Mouse (Mus musculus) hindbrain, postnatal 0 days (tissue): ENCODE data around the gene Mmp21. TPM values are rescaled to one million over a fixed set of nuclear protein-coding genes. Genes with fewer than 3 reads are reported as not detected.

Source experiments
- ATAC-seq: fragments of 200-750 bp; cut with Nextera tagmentation; 2 replicates; pipeline ENCODE4 v1.8.0; 2017; ENCODE audit warnings: mild to moderate bottlenecking, moderate TSS enrichment, moderate library complexity
- DNase-seq: peaks from one replicate; pipeline ENCODE4 v3.0.0-alpha.2; 2015; ENCODE audit warnings: low spot score
- H3K27ac ChIP-seq: fragments of 300-500 bp; sonication (generic); 2 replicates; pipeline ENCODE4 v1.5.1; 2014; ENCODE audit warnings: mild to moderate bottlenecking
- H3K27me3 ChIP-seq: fragments of 300-500 bp; sonication (generic); 2 replicates; pipeline ENCODE4 v1.6.1; 2014; ENCODE audit warnings: low read length, mixed read lengths; ENCODE audit not compliant: insufficient read depth
- H3K36me3 ChIP-seq: fragments of 300-500 bp; sonication (generic); 2 replicates; pipeline ENCODE4 v1.6.1; 2014; ENCODE audit warnings: low read length, mixed read lengths; ENCODE audit not compliant: insufficient read depth
- H3K4me1 ChIP-seq: fragments of 300-500 bp; sonication (generic); 2 replicates; pipeline ENCODE4 v1.6.1; 2014; ENCODE audit warnings: antibody characterized with exemption, low read length, mixed read lengths; ENCODE audit not compliant: insufficient read depth
- H3K4me2 ChIP-seq: fragments of 300-500 bp; sonication (generic); 2 replicates; pipeline ENCODE4 v1.6.1; 2014; ENCODE audit warnings: low read depth, mild to moderate bottlenecking, low read length, moderate library complexity, mixed read lengths
- H3K4me3 ChIP-seq: fragments of 300-500 bp; sonication (generic); 2 replicates; pipeline ENCODE4 v1.5.1; 2014; ENCODE audit warnings: low read length
- H3K9ac ChIP-seq: fragments of 300-500 bp; sonication (generic); replicated peaks from 2 replicates; pipeline ENCODE4 v1.6.1; 2014; ENCODE audit warnings: mild to moderate bottlenecking, low read length, moderate library complexity, mixed read lengths
- H3K9me3 ChIP-seq: fragments of 300-500 bp; sonication (generic); 2 replicates; pipeline ENCODE4 v1.6.1; 2016; ENCODE audit warnings: low read length, mixed read lengths
- CTCF ChIP-seq: IDR thresholded peaks from 2 replicates; pipeline ENCODE4 v1.5.1; 2016; ENCODE audit warnings: antibody characterized with exemption, control low read depth, low read depth
- WGBS: fragments of 180-500 bp; shearing (Covaris S2); extraction: QIAGEN DNeasy Blood & Tissue Kit; methylation state at CpG from one replicate; pipeline ENCODE4 v1.1.7; 2014; 5-methylcytosine and 5-hydroxymethylcytosine counted together
- polyA plus RNA-seq: library from polyadenylated mRNA; unstranded; fragments of >200 nt; fragmentation: Nextera tagmentation; extraction: Ambion mirVana; gene quantifications from 2 replicates; pipeline ENCODE4 v1.2.1, GENCODE M21; 2015
- total RNA-seq: library from RNA; depleted of rRNA; stranded (reverse); fragments of >200 nt; gene quantifications from 2 replicates; pipeline ENCODE4 v1.2.3, GENCODE M21; 2014; rRNA removed

Gene Mmp21
- total RNA-seq (0.11 TPM in 1 of 2 replicates, not detected in the other), polyA plus RNA-seq (0.10 TPM in 1 of 2 replicates, not detected in the other)

- 85% methylated on average over 3 of the region's 3 CpGs for WGBS
- Histone ChIP-seq H3K4me3 (no peak within 1 kb of the TSS), H3K9me3 (no peaks in the 10 kb centered on the region), H3K27me3 (no peaks in the 10 kb centered on the region), H3K9ac (peak within 1 kb of the TSS; percentile 21; the same call in 1 of the 2 replicates), H3K36me3 (no peaks in the 10 kb centered on the region), H3K27ac (no peak within 1 kb of the TSS), H3K4me2 (no peak within 1 kb of the TSS), H3K4me1 (no peaks in the 10 kb centered on the region; the same call in 1 of the 2 replicates)
- DNase-seq, result no peak
- no peak for TF ChIP-seq CTCF
- no peak for ATAC-seq
Observed at GRCm38 (mm10) chr7:133679961-133680360, at the start of gene Mmp21. Gene Mmp21, minus strand, starts transcription at chr7:133680061.

GRCm38 (mm10) chr7:133729351-133729750 lies 49.5 kb upstream of the Mmp21 start:
- no peaks in the 10 kb centered on the region for H3K27me3 ChIP-seq
- DNase-seq (no peak), ATAC-seq (no peak)
- no peak overlapping the region for H3K4me2 ChIP-seq
- no peaks in the 10 kb centered on the region for H3K4me1 ChIP-seq
- H3K27ac ChIP-seq, result no peak overlapping the region
- no peak for TF ChIP-seq CTCF
- H3K9ac ChIP-seq, result no peak overlapping the region
- no peak overlapping the region for H3K4me3 ChIP-seq
- 67% methylated on average over 5 of the region's 5 CpGs for WGBS
- no peaks in the 10 kb centered on the region for H3K9me3 ChIP-seq
- H3K36me3 ChIP-seq, result peaks cover 11% of the 10 kb centered on the region; the same call in 1 of the 2 replicates

- Histone ChIP-seq H3K27me3 (no peaks in the 10 kb centered on the region), H3K9me3 (no peaks in the 10 kb centered on the region), H3K4me2 (no peak overlapping the region), H3K27ac (no peak overlapping the region), H3K9ac (no peak overlapping the region), H3K4me3 (no peak overlapping the region), H3K36me3 (peaks cover 23% of the 10 kb centered on the region; the same call in 1 of the 2 replicates), H3K4me1 (no peaks in the 10 kb centered on the region)
- TF ChIP-seq CTCF, result no peak
- WGBS, result 84% methylated on average over 6 of the region's 6 CpGs
- ATAC-seq (no peak), DNase-seq (no peak)
Observed at GRCm38 (mm10) chr7:133727027-133727426, 47.2 kb upstream of the Mmp21 start.

GRCm38 (mm10) chr7:133725571-133725970 lies 45.7 kb upstream of the Mmp21 start:
- Histone ChIP-seq H3K27ac (no peak overlapping the region), H3K9me3 (no peaks in the 10 kb centered on the region), H3K36me3 (peaks cover 30% of the 10 kb centered on the region; the same call in 1 of the 2 replicates), H3K4me1 (no peaks in the 10 kb centered on the region), H3K27me3 (no peaks in the 10 kb centered on the region), H3K4me3 (no peak overlapping the region), H3K9ac (no peak overlapping the region), H3K4me2 (no peak overlapping the region)
- WGBS, result 77% methylated on average over 10 of the region's 10 CpGs
- DNase-seq, result no peak
- no peak for TF ChIP-seq CTCF
- ATAC-seq, result no peak

GRCm38 (mm10) chr7:133724844-133725243 lies 45.0 kb upstream of the Mmp21 start:
- WGBS, result 42% methylated on average over 10 of the region's 10 CpGs
- peak; percentile 21 for DNase-seq

GRCm38 (mm10) chr7:133720616-133721015 lies 40.8 kb upstream of the Mmp21 start:
- H3K9ac ChIP-seq, result no peak overlapping the region
- ATAC-seq, result no peak
- H3K4me2 ChIP-seq, result no peak overlapping the region
- peaks cover 71% of the 10 kb centered on the region for H3K36me3 ChIP-seq
- TF ChIP-seq CTCF, result no peak
- no peaks in the 10 kb centered on the region for H3K9me3 ChIP-seq
- H3K4me1 ChIP-seq, result no peaks in the 10 kb centered on the region
- no peak overlapping the region for H3K4me3 ChIP-seq
- no peak for DNase-seq
- 79% methylated on average over 11 of the region's 11 CpGs for WGBS
- H3K27me3 ChIP-seq, result no peaks in the 10 kb centered on the region
- H3K27ac ChIP-seq, result no peak overlapping the region

More at GRCm38 (mm10) chr7:133724844-133725243, 45.0 kb upstream of the Mmp21 start:
- no peak overlapping the region for H3K4me2 ChIP-seq
- peaks cover 37% of the 10 kb centered on the region; the same call in 1 of the 2 replicates for H3K36me3 ChIP-seq
- no peaks in the 10 kb centered on the region for H3K9me3 ChIP-seq
- ATAC-seq, result no peak
- H3K9ac ChIP-seq, result no peak overlapping the region
- H3K4me1 ChIP-seq, result no peaks in the 10 kb centered on the region
- H3K27me3 ChIP-seq, result no peaks in the 10 kb centered on the region
- H3K27ac ChIP-seq, result no peak overlapping the region
- no peak overlapping the region for H3K4me3 ChIP-seq
- TF ChIP-seq CTCF, result no peak

GRCm38 (mm10) chr7:133718580-133718979 lies 38.7 kb upstream of the Mmp21 start:
- no peak overlapping the region for H3K4me2 ChIP-seq
- no peak overlapping the region for H3K27ac ChIP-seq
- H3K4me1 ChIP-seq, result no peaks in the 10 kb centered on the region
- H3K4me3 ChIP-seq, result no peak overlapping the region
- H3K36me3 ChIP-seq, result peaks cover 69% of the 10 kb centered on the region
- H3K27me3 ChIP-seq, result no peaks in the 10 kb centered on the region
- 94% methylated on average over 1 of the region's 1 CpGs for WGBS
- no peaks in the 10 kb centered on the region for H3K9me3 ChIP-seq
- peak; percentile 31 for TF ChIP-seq CTCF
- ATAC-seq (no peak), DNase-seq (no peak)
- no peak overlapping the region for H3K9ac ChIP-seq
